Mouse (Mus musculus) lung, embryonic 16.5 days (tissue): ENCODE measurements at regions not wholly inside any gene's neighbourhood (a gene's known extent, or its start where the extent isn't known, plus 50 kb on each side); places are given as distances from the start of the nearest gene placed in this dataset.

Experiments used
- ATAC-seq: fragments of 200-750 bp; cut with Nextera tagmentation; 2 replicates; pipeline ENCODE4 v1.8.0; 2017; ENCODE audit warnings: low read depth, mild to moderate bottlenecking, moderate library complexity
- H3K27ac ChIP-seq: fragments of 300-500 bp; sonication (generic); 2 replicates; pipeline ENCODE4 v1.5.1; 2014; ENCODE audit warnings: mild to moderate bottlenecking, control low read depth, low read length
- H3K27me3 ChIP-seq: fragments of 300-500 bp; sonication (generic); 2 replicates; pipeline ENCODE4 v1.6.1; 2014; ENCODE audit warnings: low read depth, low read length, mixed read lengths; ENCODE audit not compliant: control insufficient read depth, insufficient read depth
- H3K36me3 ChIP-seq: fragments of 300-500 bp; sonication (generic); 2 replicates; pipeline ENCODE4 v1.6.1; 2014; ENCODE audit warnings: low read length; ENCODE audit not compliant: control insufficient read depth, insufficient read depth
- H3K4me1 ChIP-seq: fragments of 300-500 bp; sonication (generic); replicated peaks from 2 replicates; pipeline ENCODE4 v1.6.1; 2014; ENCODE audit warnings: low read length, mixed read lengths; ENCODE audit not compliant: control insufficient read depth, insufficient read depth
- H3K4me2 ChIP-seq: fragments of 300-500 bp; sonication (generic); 2 replicates; pipeline ENCODE4 v1.6.1; 2014; ENCODE audit warnings: low read depth, low read length, control low read depth
- H3K4me3 ChIP-seq: fragments of 300-500 bp; sonication (generic); 2 replicates; pipeline ENCODE4 v1.5.1; 2014; ENCODE audit warnings: mild to moderate bottlenecking, low read length, control low read depth
- H3K9ac ChIP-seq: fragments of 300-500 bp; sonication (generic); 2 replicates; pipeline ENCODE4 v1.6.1; 2014; ENCODE audit warnings: low read length, control low read depth
- H3K9me3 ChIP-seq: fragments of 300-500 bp; sonication (generic); 2 replicates; pipeline ENCODE4 v1.6.1; 2016; ENCODE audit warnings: low read length; ENCODE audit not compliant: control insufficient read depth
- WGBS: fragments of 180-500 bp; shearing (Covaris S2); extraction: QIAGEN DNeasy Blood & Tissue Kit; methylation state at CpG from one replicate; pipeline ENCODE4 v1.1.7; 2014; 5-methylcytosine and 5-hydroxymethylcytosine counted together

- Histone ChIP-seq H3K27ac (no peak overlapping the region), H3K9me3 (no peaks in the 10 kb centered on the region), H3K4me3 (no peak overlapping the region), H3K36me3 (no peaks in the 10 kb centered on the region), H3K4me2 (peak overlapping the region; percentile 5; the same call in 1 of the 2 replicates), H3K4me1 (no peaks in the 10 kb centered on the region), H3K9ac (no peak overlapping the region), H3K27me3 (no peaks in the 10 kb centered on the region)
- ATAC-seq = 0 out of 2 replicates have a peak, but pooled peaks have one; percentile 36
- 23% methylated on average over 6 of the region's 6 CpGs for WGBS
These were observed 65.9 kb downstream of the Cdr1 start for GRCm38 (mm10) chrX:61119499-61119898.

- Histone ChIP-seq H3K27ac (no peak overlapping the region), H3K9ac (no peak overlapping the region), H3K4me3 (no peak overlapping the region), H3K9me3 (no peaks in the 10 kb centered on the region), H3K27me3 (no peaks in the 10 kb centered on the region), H3K4me1 (no peaks in the 10 kb centered on the region), H3K4me2 (no peak overlapping the region), H3K36me3 (no peaks in the 10 kb centered on the region)
- WGBS = 87% methylated on average over 4 of the region's 4 CpGs
- no peak for ATAC-seq
These were observed 68.0 kb downstream of the Cdr1 start for GRCm38 (mm10) chrX:61117368-61117767.

- H3K4me1 ChIP-seq = no peaks in the 10 kb centered on the region
- H3K9ac ChIP-seq = no peak overlapping the region
- 30% methylated on average over 10 of the region's 10 CpGs for WGBS
- H3K9me3 ChIP-seq = no peaks in the 10 kb centered on the region
- 0 out of 2 replicates have a peak overlapping the region, but pooled peaks have one; percentile 6 for H3K4me2 ChIP-seq
- peak overlapping the region; percentile 6; the same call in 1 of the 2 replicates for H3K4me3 ChIP-seq
- H3K27ac ChIP-seq = no peak overlapping the region
- ATAC-seq = no peak
- H3K27me3 ChIP-seq = no peaks in the 10 kb centered on the region
- H3K36me3 ChIP-seq = no peaks in the 10 kb centered on the region
These were observed 69.3 kb downstream of the Cdr1 start for GRCm38 (mm10) chrX:61116010-61116447.
